Mouse (Mus musculus) lung, postnatal 0 days (tissue): ENCODE results near the gene Gm28372. TPM values are rescaled to one million over a fixed set of nuclear protein-coding genes. Genes with fewer than 3 reads are reported as not detected.
"Not testable (repeated sequence)": the region's sequence is repeated elsewhere in the genome, so short reads cannot be mapped to it uniquely, and the experiment has no call there.

Experiments used
- ATAC-seq: fragments of 200-750 bp; cut with Nextera tagmentation; 2 replicates; pipeline ENCODE4 v1.8.0; 2017; ENCODE audit warnings: moderate library complexity
- DNase-seq: peaks from one replicate; pipeline ENCODE4 v3.0.0-alpha.2; 2016; ENCODE audit warnings: low spot score
- H3K27ac ChIP-seq: fragments of 300-500 bp; sonication (generic); 2 replicates; pipeline ENCODE4 v1.5.1; 2014; ENCODE audit warnings: antibody characterized with exemption, mild to moderate bottlenecking, low read length, mixed read lengths
- H3K27me3 ChIP-seq: fragments of 300-500 bp; sonication (generic); replicated peaks from 2 replicates; pipeline ENCODE4 v1.6.1; 2014; ENCODE audit warnings: low read length, mixed read lengths; ENCODE audit not compliant: insufficient read depth
- H3K36me3 ChIP-seq: fragments of 300-500 bp; sonication (generic); 2 replicates; pipeline ENCODE4 v1.6.1; 2014; ENCODE audit warnings: low read length, mixed read lengths; ENCODE audit not compliant: insufficient read depth
- H3K4me1 ChIP-seq: fragments of 300-500 bp; sonication (generic); 2 replicates; pipeline ENCODE4 v1.6.1; 2014; ENCODE audit warnings: antibody characterized with exemption, low read depth, low read length, mixed read lengths; ENCODE audit not compliant: insufficient read depth
- H3K4me2 ChIP-seq: fragments of 300-500 bp; sonication (generic); replicated peaks from 2 replicates; pipeline ENCODE4 v1.6.1; 2014; ENCODE audit warnings: low read depth, mild to moderate bottlenecking, low read length, moderate library complexity, mixed read lengths
- H3K4me3 ChIP-seq: fragments of 300-500 bp; sonication (generic); 2 replicates; pipeline ENCODE4 v1.5.1; 2014; ENCODE audit warnings: low read depth, low read length
- H3K9ac ChIP-seq: fragments of 300-500 bp; sonication (generic); replicated peaks from 2 replicates; pipeline ENCODE4 v1.6.1; 2014; ENCODE audit warnings: low read depth, mild to moderate bottlenecking
- H3K9me3 ChIP-seq: fragments of 300-500 bp; sonication (generic); 2 replicates; pipeline ENCODE4 v1.6.1; 2016; ENCODE audit warnings: low read length, mixed read lengths
- CTCF ChIP-seq: IDR thresholded peaks from 2 replicates; pipeline ENCODE4 v1.5.1; 2016; ENCODE audit warnings: antibody characterized with exemption, mild to moderate bottlenecking
- EP300 ChIP-seq: IDR thresholded peaks from 2 replicates; pipeline ENCODE4 v1.6.1; 2016; ENCODE audit warnings: antibody characterized with exemption, mild to moderate bottlenecking, control low read depth
- WGBS: fragments of 180-500 bp; shearing (Covaris S2); extraction: QIAGEN DNeasy Blood & Tissue Kit; methylation state at CpG from one replicate; pipeline ENCODE4 v1.1.7; 2014; 5-methylcytosine and 5-hydroxymethylcytosine counted together
- polyA plus RNA-seq: library from polyadenylated mRNA; unstranded; fragments of >200 nt; fragmentation: Nextera tagmentation; extraction: Ambion mirVana; gene quantifications from 2 replicates; pipeline ENCODE4 v1.2.1, GENCODE M21; 2015

Gene Gm28372
- polyA plus RNA-seq = 0.10 TPM in 1 of 2 replicates, not detected in the other

GRCm38 (mm10) chr2:130404939-130405338 lies at the start of gene Gm28372, which contains the start of gene 1700020A23Rik:
TSS of gene Gm28372 (plus strand) at chr2:130405239.
TSS of gene 1700020A23Rik (plus strand) at chr2:130405259.
- H3K4me3 ChIP-seq = no peak within 1 kb of the TSS
- DNase-seq (no peak), ATAC-seq (no peak)
- TF ChIP-seq EP300 (no peak), CTCF (no peak)
- H3K4me1 ChIP-seq = no peaks in the 10 kb centered on the region
- no peaks in the 10 kb centered on the region for H3K27me3 ChIP-seq
- no peak within 1 kb of the TSS for H3K4me2 ChIP-seq
- no peak within 1 kb of the TSS for H3K27ac ChIP-seq
- WGBS = 92% methylated on average over 1 of the region's 1 CpGs
- no peaks in the 10 kb centered on the region for H3K36me3 ChIP-seq
- no peak within 1 kb of the TSS for H3K9ac ChIP-seq
- H3K9me3 ChIP-seq = no peaks in the 10 kb centered on the region

GRCm38 (mm10) chr2:130357551-130357950 lies 47.5 kb upstream of the Gm28372 start:
- H3K9ac ChIP-seq = no peak overlapping the region
- no peak overlapping the region for H3K27ac ChIP-seq
- no peak overlapping the region for H3K4me2 ChIP-seq
- no peaks in the 10 kb centered on the region for H3K9me3 ChIP-seq
- DNase-seq (no peak), ATAC-seq (no peak)
- TF ChIP-seq EP300 = no peak
- no peak for TF ChIP-seq CTCF
- H3K4me3 ChIP-seq = no peak overlapping the region
- peaks cover 22% of the 10 kb centered on the region for H3K27me3 ChIP-seq
- no peaks in the 10 kb centered on the region for H3K36me3 ChIP-seq
- H3K4me1 ChIP-seq = no peaks in the 10 kb centered on the region
- 84% methylated on average over 5 of the region's 5 CpGs for WGBS

- H3K27me3 ChIP-seq = peaks cover 28% of the 10 kb centered on the region
- H3K4me2 ChIP-seq = no peak overlapping the region
- no peaks in the 10 kb centered on the region for H3K36me3 ChIP-seq
Observed at GRCm38 (mm10) chr2:130358852-130359251, 46.2 kb upstream of the Gm28372 start.

GRCm38 (mm10) chr2:130362511-130363026 lies 42.5 kb upstream of the Gm28372 start:
- 6% methylated on average over 13 of the region's 14 CpGs for WGBS
- H3K4me1 ChIP-seq = no peaks in the 10 kb centered on the region
- H3K4me2 ChIP-seq = no peak overlapping the region
- ATAC-seq = peak; percentile 46; the same call in 1 of the 2 replicates
- no peak overlapping the region for H3K27ac ChIP-seq
- no peaks in the 10 kb centered on the region for H3K36me3 ChIP-seq
- DNase-seq = peak; percentile 73
- peaks cover 28% of the 10 kb centered on the region for H3K27me3 ChIP-seq
- peak; percentile 82 for TF ChIP-seq CTCF
- TF ChIP-seq EP300 = no peak
- no peak overlapping the region for H3K4me3 ChIP-seq
- H3K9ac ChIP-seq = no peak overlapping the region
- H3K9me3 ChIP-seq = no peaks in the 10 kb centered on the region

More at GRCm38 (mm10) chr2:130358852-130359251, 46.2 kb upstream of the Gm28372 start:
- DNase-seq (no peak), ATAC-seq (no peak)
- WGBS = 10% methylated on average over 5 of the region's 5 CpGs
- H3K4me3 ChIP-seq = no peak overlapping the region
- TF ChIP-seq CTCF = no peak
- no peak for TF ChIP-seq EP300
- no peaks in the 10 kb centered on the region for H3K4me1 ChIP-seq
- no peak overlapping the region for H3K27ac ChIP-seq
- H3K9me3 ChIP-seq = no peaks in the 10 kb centered on the region
- no peak overlapping the region for H3K9ac ChIP-seq

- H3K27ac ChIP-seq = no peak overlapping the region
- H3K4me2 ChIP-seq = peak overlapping the region; percentile 56
- H3K4me1 ChIP-seq = no peaks in the 10 kb centered on the region
- H3K27me3 ChIP-seq = peaks cover 27% of the 10 kb centered on the region
- TF ChIP-seq EP300 (no peak), CTCF (peak; percentile 39)
- H3K9me3 ChIP-seq = no peaks in the 10 kb centered on the region
- DNase-seq (peak; percentile 58), ATAC-seq (peak; percentile 52)
- 7% methylated on average over 26 of the region's 30 CpGs for WGBS
- no peak overlapping the region; the same call in 1 of the 2 replicates for H3K9ac ChIP-seq
- H3K36me3 ChIP-seq = no peaks in the 10 kb centered on the region
- H3K4me3 ChIP-seq = peak overlapping the region; percentile 25
Observed at GRCm38 (mm10) chr2:130365211-130366094, 39.6 kb upstream of the Gm28372 start.

GRCm38 (mm10) chr2:130367386-130367785 lies 37.7 kb upstream of the Gm28372 start:
- TF ChIP-seq CTCF = no peak
- TF ChIP-seq EP300 = no peak
- Histone ChIP-seq H3K4me1 (no peaks in the 10 kb centered on the region), H3K4me3 (no peak overlapping the region), H3K27ac (no peak overlapping the region), H3K9ac (0 out of 2 replicates have a peak overlapping the region, but pooled peaks have one; percentile 16), H3K4me2 (no peak overlapping the region), H3K27me3 (peaks cover 8% of the 10 kb centered on the region), H3K36me3 (no peaks in the 10 kb centered on the region), H3K9me3 (no peaks in the 10 kb centered on the region)
- 49% methylated on average over 4 of the region's 4 CpGs for WGBS
- DNase-seq = no peak
- no peak for ATAC-seq

GRCm38 (mm10) chr2:130373026-130373425 lies 32.0 kb upstream of the Gm28372 start:
- not testable (repeated sequence) for ATAC-seq, H3K4me1 ChIP-seq, H3K27me3 ChIP-seq, H3K4me2 ChIP-seq, DNase-seq, H3K27ac ChIP-seq, H3K36me3 ChIP-seq, H3K9ac ChIP-seq, H3K9me3 ChIP-seq, H3K4me3 ChIP-seq
- 39% methylated on average over 1 of the region's 1 CpGs for WGBS
